Mouse (Mus musculus): ENCODE measurements around the gene Pdcd1lg2.

- TF ChIP-seq CTCF (IDR thresholded peaks at IDR 0.05; ENCODE audit: insufficient read depth, low read length) = no peak
- no peak for TF ChIP-seq POLR2A (IDR thresholded peaks at IDR 0.05; ENCODE audit: borderline replicate concordance, extremely low read depth, low read depth, low read length)
Measured at GRCm38 (mm10) chr19:29508208-29508607, 97.5 kb downstream of the Pdcd1lg2 start.

Data from lung, adult 2 months (tissue).